Mouse (Mus musculus) embryonic facial prominence, embryonic 14.5 days (tissue): Measurements from ENCODE around the gene Drd1. TPM values are rescaled to one million over a fixed set of nuclear protein-coding genes. Genes with fewer than 3 reads are reported as not detected.

Experiments used
- ATAC-seq: fragments of 200-750 bp; cut with Nextera tagmentation; 2 replicates; pipeline ENCODE4 v1.8.0; 2017; ENCODE audit warnings: low read depth, moderate number of reproducible peaks, moderate TSS enrichment
- DNase-seq: peaks from one replicate; pipeline ENCODE4 v3.0.0-alpha.2; 2015; ENCODE audit warnings: low spot score
- H3K27ac ChIP-seq: fragments of 300-500 bp; sonication (generic); replicated peaks from 2 replicates; pipeline ENCODE4 v1.5.1; 2014; ENCODE audit warnings: low read depth, mild to moderate bottlenecking, low read length, moderate library complexity
- H3K27me3 ChIP-seq: fragments of 300-500 bp; sonication (generic); replicated peaks from 2 replicates; pipeline ENCODE4 v1.6.1; 2014; ENCODE audit warnings: low read length; ENCODE audit not compliant: control insufficient read depth, insufficient read depth
- H3K36me3 ChIP-seq: fragments of 300-500 bp; sonication (generic); 2 replicates; pipeline ENCODE4 v1.6.1; 2014; ENCODE audit warnings: low read length, mixed read lengths; ENCODE audit not compliant: control insufficient read depth, insufficient read depth
- H3K4me1 ChIP-seq: fragments of 300-500 bp; sonication (generic); 2 replicates; pipeline ENCODE4 v1.6.1; 2014; ENCODE audit warnings: antibody characterized with exemption, low read length; ENCODE audit not compliant: control insufficient read depth, insufficient read depth
- H3K4me2 ChIP-seq: fragments of 300-500 bp; sonication (generic); 2 replicates; pipeline ENCODE4 v1.6.1; 2014; ENCODE audit warnings: low read depth, mild to moderate bottlenecking, low read length, moderate library complexity, mixed read lengths
- H3K4me3 ChIP-seq: fragments of 300-500 bp; sonication (generic); 2 replicates; pipeline ENCODE4 v1.5.1; 2014; ENCODE audit warnings: low read depth, mild to moderate bottlenecking, low read length
- H3K9ac ChIP-seq: fragments of 300-500 bp; sonication (generic); 2 replicates; pipeline ENCODE4 v1.6.1; 2014; ENCODE audit warnings: low read depth, mild to moderate bottlenecking, low read length, moderate library complexity, mixed read lengths
- H3K9me3 ChIP-seq: fragments of 300-500 bp; sonication (generic); 2 replicates; pipeline ENCODE4 v1.6.1; 2016; ENCODE audit warnings: low read length; ENCODE audit not compliant: control insufficient read depth
- WGBS: fragments of 180-500 bp; shearing (Covaris S2); extraction: QIAGEN DNeasy Blood & Tissue Kit; methylation state at CpG from one replicate; pipeline ENCODE4 v1.1.7; 2014; 5-methylcytosine and 5-hydroxymethylcytosine counted together
- polyA plus RNA-seq: library from polyadenylated mRNA; unstranded; fragments of >200 nt; fragmentation: Nextera tagmentation; extraction: Ambion mirVana; gene quantifications from 2 replicates; pipeline ENCODE4 v1.2.1, GENCODE M21; 2014

Gene Drd1
- polyA plus RNA-seq, result 0.22 and 0.24 TPM in 2 replicates

DNA sequence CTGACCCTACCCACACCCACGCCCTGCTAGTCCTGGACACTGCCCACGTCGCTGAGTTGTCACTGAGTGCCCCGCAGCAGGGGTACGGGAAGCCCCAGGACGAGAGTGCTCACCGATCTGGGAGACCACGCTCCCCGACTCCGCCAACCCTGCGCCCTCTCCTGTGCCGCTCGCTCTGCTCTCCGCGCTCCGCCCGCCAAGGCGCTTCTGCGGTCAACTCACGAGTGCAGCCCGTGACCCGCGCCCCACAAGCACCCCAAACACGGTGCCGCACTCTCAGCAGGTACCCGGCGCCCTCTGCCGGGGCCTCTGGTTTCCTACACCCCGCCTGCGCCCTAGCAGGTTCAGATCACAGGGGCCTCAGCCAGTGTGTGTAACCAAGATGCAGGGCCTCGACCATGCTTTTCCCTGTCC is at the start of gene Drd1:
Gene Drd1 (minus strand): TSS at position 258 of the 414 bp plus-strand sequence.
- Histone ChIP-seq H3K36me3 (no peaks in the 10 kb centered on the region), H3K9ac (peak within 1 kb of the TSS; percentile 46), H3K4me2 (peak within 1 kb of the TSS; percentile 88), H3K9me3 (no peaks in the 10 kb centered on the region), H3K4me1 (peaks cover 8% of the 10 kb centered on the region; the same call in 1 of the 2 replicates), H3K27me3 (peaks cover 34% of the 10 kb centered on the region), H3K27ac (no peak within 1 kb of the TSS), H3K4me3 (peak within 1 kb of the TSS; percentile 45)
- DNase-seq (peak; percentile 57), ATAC-seq (peak; percentile 82)
- WGBS, result 3% methylated on average over 9 of the region's 31 CpGs

DNA sequence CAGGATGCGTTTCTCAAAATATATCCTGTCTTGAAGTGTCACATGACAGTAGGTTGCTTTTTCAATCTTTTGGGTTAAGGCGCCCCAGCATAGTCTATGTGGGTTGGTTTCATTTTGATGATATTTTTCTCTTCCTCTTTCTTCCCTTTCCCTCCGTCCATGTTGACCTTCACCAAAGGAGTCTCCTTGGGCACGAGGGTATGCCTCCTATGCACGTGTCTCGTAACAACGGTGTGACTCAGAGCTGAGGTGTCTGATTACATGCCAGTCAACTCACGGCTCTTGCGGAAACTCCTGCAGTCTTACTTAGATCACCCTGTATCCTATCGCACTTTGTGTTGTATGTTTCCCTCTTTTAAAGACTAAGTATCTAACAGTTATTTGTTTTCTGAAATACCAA is 48.4 kb upstream of the Drd1 start:
- ATAC-seq (no peak), DNase-seq (no peak)
- H3K4me2 ChIP-seq, result no peak overlapping the region
- no peaks in the 10 kb centered on the region for H3K4me1 ChIP-seq
- H3K9ac ChIP-seq, result no peak overlapping the region
- H3K27me3 ChIP-seq, result no peaks in the 10 kb centered on the region
- 69% methylated on average over 10 of the region's 10 CpGs for WGBS
- H3K9me3 ChIP-seq, result no peaks in the 10 kb centered on the region
- H3K4me3 ChIP-seq, result no peak overlapping the region
- H3K27ac ChIP-seq, result no peak overlapping the region
- H3K36me3 ChIP-seq, result peaks cover 20% of the 10 kb centered on the region

GRCm38 (mm10) chr13:54103271-54103670 is 47.8 kb upstream of the Drd1 start:
- no peaks in the 10 kb centered on the region for H3K4me1 ChIP-seq
- no peak for DNase-seq
- no peak overlapping the region for H3K9ac ChIP-seq
- no peak overlapping the region for H3K27ac ChIP-seq
- H3K36me3 ChIP-seq, result peaks cover 20% of the 10 kb centered on the region
- H3K4me2 ChIP-seq, result no peak overlapping the region
- no peak overlapping the region for H3K4me3 ChIP-seq
- H3K9me3 ChIP-seq, result no peaks in the 10 kb centered on the region
- ATAC-seq, result no peak
- 89% methylated on average over 3 of the region's 3 CpGs for WGBS
- no peaks in the 10 kb centered on the region for H3K27me3 ChIP-seq

GRCm38 (mm10) chr13:54102061-54102460 is 46.6 kb upstream of the Drd1 start:
- Histone ChIP-seq H3K4me2 (no peak overlapping the region), H3K27me3 (no peaks in the 10 kb centered on the region), H3K36me3 (peaks cover 20% of the 10 kb centered on the region), H3K4me1 (no peaks in the 10 kb centered on the region), H3K4me3 (no peak overlapping the region), H3K27ac (no peak overlapping the region), H3K9ac (no peak overlapping the region), H3K9me3 (no peaks in the 10 kb centered on the region)
- WGBS, result 70% methylated on average over 3 of the region's 3 CpGs
- ATAC-seq (no peak), DNase-seq (no peak)

DNA sequence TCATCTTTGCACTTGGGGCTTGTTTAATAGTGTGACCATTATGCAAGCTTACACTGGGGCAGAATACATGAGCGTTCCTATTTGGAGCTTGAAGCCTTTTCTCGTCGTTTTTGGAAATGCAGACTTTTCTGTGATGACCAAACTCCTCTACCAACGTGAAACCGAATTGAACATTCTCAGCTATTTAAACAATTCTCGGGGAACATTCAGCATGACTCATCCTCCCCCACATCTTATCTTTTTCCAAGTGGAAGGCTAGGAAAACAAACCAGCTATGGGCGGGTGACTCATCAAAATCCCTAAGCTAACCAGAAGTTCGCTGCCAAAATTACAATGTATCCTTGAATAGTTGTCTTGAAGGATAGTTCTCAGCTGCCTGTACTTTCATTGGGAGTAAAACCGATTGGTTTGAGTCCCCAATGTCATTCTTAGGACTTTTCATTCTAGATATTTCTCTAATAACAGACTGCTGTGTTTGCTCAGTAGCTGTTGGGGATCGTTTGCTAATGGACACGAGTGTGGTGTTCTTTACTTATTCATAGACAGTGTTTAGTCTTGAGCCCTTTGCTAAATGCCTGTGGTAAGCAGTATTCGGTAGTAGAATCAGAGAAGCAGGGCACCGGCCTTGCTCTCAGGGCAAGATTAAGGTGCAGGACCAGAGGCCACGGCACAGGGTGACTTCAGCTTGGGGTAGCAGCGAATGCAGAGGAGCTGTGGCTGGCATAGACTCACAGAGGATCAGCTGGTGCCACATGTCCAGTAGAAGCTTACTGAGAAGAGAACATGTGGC is 45.7 kb upstream of the Drd1 start:
- no peaks in the 10 kb centered on the region for H3K9me3 ChIP-seq
- peaks cover 24% of the 10 kb centered on the region for H3K36me3 ChIP-seq
- DNase-seq (no peak), ATAC-seq (no peak)
- H3K9ac ChIP-seq, result no peak overlapping the region
- no peaks in the 10 kb centered on the region for H3K4me1 ChIP-seq
- H3K4me3 ChIP-seq, result no peak overlapping the region
- H3K27ac ChIP-seq, result no peak overlapping the region
- no peak overlapping the region for H3K4me2 ChIP-seq
- WGBS, result 87% methylated on average over 15 of the region's 15 CpGs
- H3K27me3 ChIP-seq, result no peaks in the 10 kb centered on the region

DNA sequence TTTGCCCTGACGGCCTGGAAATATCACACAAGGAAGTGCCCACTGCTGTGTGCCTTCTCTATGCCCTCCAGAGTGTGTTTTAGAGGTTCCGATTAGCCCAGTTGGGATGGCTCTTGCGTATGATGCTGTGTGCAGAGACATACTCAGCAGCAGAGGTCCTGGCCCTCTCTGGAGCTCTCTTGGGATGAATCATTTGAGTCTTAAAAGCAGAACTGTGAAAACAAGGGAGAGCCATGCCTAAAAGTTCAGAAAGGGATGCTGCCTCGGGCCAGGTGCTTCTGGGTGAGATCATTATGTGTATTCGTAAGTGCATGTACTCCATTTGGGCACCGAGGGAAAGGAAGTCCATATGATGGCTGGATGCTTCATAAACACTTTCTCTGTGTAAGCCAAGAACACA is 42.3 kb upstream of the Drd1 start:
- ATAC-seq (no peak), DNase-seq (no peak)
- Histone ChIP-seq H3K4me1 (no peaks in the 10 kb centered on the region), H3K36me3 (peaks cover 44% of the 10 kb centered on the region), H3K27ac (no peak overlapping the region), H3K9me3 (no peaks in the 10 kb centered on the region), H3K27me3 (no peaks in the 10 kb centered on the region), H3K4me2 (no peak overlapping the region), H3K9ac (no peak overlapping the region), H3K4me3 (no peak overlapping the region)
- 89% methylated on average over 6 of the region's 6 CpGs for WGBS

GRCm38 (mm10) chr13:54097227-54097626 is 41.7 kb upstream of the Drd1 start:
- H3K27me3 ChIP-seq, result no peaks in the 10 kb centered on the region
- 80% methylated on average over 4 of the region's 4 CpGs for WGBS
- DNase-seq (no peak), ATAC-seq (no peak)
- H3K9ac ChIP-seq, result no peak overlapping the region
- H3K4me2 ChIP-seq, result no peak overlapping the region
- H3K9me3 ChIP-seq, result no peaks in the 10 kb centered on the region
- H3K36me3 ChIP-seq, result peaks cover 50% of the 10 kb centered on the region
- no peak overlapping the region for H3K4me3 ChIP-seq
- no peaks in the 10 kb centered on the region for H3K4me1 ChIP-seq
- no peak overlapping the region for H3K27ac ChIP-seq

GRCm38 (mm10) chr13:54095721-54096120 is 40.2 kb upstream of the Drd1 start:
- no peak for ATAC-seq
- Histone ChIP-seq H3K4me1 (no peaks in the 10 kb centered on the region), H3K9ac (no peak overlapping the region), H3K4me3 (no peak overlapping the region), H3K9me3 (no peaks in the 10 kb centered on the region), H3K4me2 (no peak overlapping the region), H3K36me3 (peaks cover 64% of the 10 kb centered on the region), H3K27ac (no peak overlapping the region), H3K27me3 (no peaks in the 10 kb centered on the region)
- no peak for DNase-seq
- WGBS, result 88% methylated on average over 8 of the region's 8 CpGs

DNA sequence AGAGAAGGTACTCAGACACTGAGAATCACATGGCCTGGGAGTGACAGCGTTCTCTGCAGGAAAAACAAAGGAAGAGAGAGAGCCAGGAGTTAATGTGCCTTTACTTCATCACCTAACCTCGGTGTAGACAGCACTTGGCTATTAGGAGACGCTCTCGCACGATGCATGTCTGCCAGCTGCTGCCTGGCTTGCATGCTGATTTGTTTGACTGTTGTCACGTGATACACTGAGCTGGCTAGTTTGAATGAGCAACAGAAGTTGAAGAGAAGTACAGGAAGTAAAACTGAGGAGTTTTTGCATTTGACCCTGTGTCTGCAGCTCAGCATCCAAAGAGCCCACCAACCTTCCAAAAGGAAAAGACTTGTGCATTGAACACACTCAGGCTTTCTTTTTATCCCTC is 39.5 kb upstream of the Drd1 start:
- H3K4me1 ChIP-seq, result no peaks in the 10 kb centered on the region
- ATAC-seq (no peak), DNase-seq (no peak)
- H3K27ac ChIP-seq, result no peak overlapping the region
- no peak overlapping the region for H3K9ac ChIP-seq
- no peaks in the 10 kb centered on the region for H3K9me3 ChIP-seq
- WGBS, result 77% methylated on average over 6 of the region's 6 CpGs
- no peaks in the 10 kb centered on the region for H3K27me3 ChIP-seq
- peaks cover 62% of the 10 kb centered on the region for H3K36me3 ChIP-seq
- no peak overlapping the region for H3K4me3 ChIP-seq
- no peak overlapping the region for H3K4me2 ChIP-seq
